Mouse (Mus musculus) liver, adult 2 months (tissue): ENCODE data around the gene Pdzk1. TPM values are rescaled to one million over a fixed set of nuclear protein-coding genes. Genes with fewer than 3 reads are reported as not detected.

Experiments
- DNase-seq: peaks from one replicate; pipeline ENCODE4 v3.0.0-alpha.2; 2011; ENCODE audit warnings: low read depth, low spot score; ENCODE audit errors: extremely low read depth
- H3K27ac ChIP-seq: fragments of 200-500 bp; replicated peaks from 2 replicates; pipeline ENCODE4 v1.5.1; 2012; ENCODE audit warnings: low read depth, mild to moderate bottlenecking, control low read depth, inconsistent platforms, low read length; ENCODE audit not compliant: insufficient read depth
- H3K27me3 ChIP-seq: fragments of 200-500 bp; 2 replicates; pipeline ENCODE4 v1.6.1; 2012; ENCODE audit warnings: mild to moderate bottlenecking, moderate library complexity, low read length, inconsistent platforms; ENCODE audit not compliant: control insufficient read depth, insufficient read depth
- H3K36me3 ChIP-seq: fragments of 200-500 bp; 2 replicates; pipeline ENCODE4 v1.6.1; 2012; ENCODE audit warnings: low read length, inconsistent platforms; ENCODE audit not compliant: control insufficient read depth, insufficient read depth
- H3K4me1 ChIP-seq: fragments of 200-500 bp; 2 replicates; pipeline ENCODE4 v1.6.1; 2011; ENCODE audit warnings: low read length; ENCODE audit not compliant: control insufficient read depth, insufficient read depth
- H3K4me3 ChIP-seq: fragments of 200-500 bp; 2 replicates; pipeline ENCODE4 v1.5.1; 2011; ENCODE audit warnings: low read depth, mild to moderate bottlenecking, control low read depth, low read length, moderate library complexity; ENCODE audit not compliant: insufficient read depth
- H3K79me2 ChIP-seq: fragments of 200-500 bp; 2 replicates; pipeline ENCODE4 v1.6.1; 2012; ENCODE audit warnings: inconsistent platforms, mild to moderate bottlenecking, low read length, moderate library complexity; ENCODE audit not compliant: control insufficient read depth, insufficient read depth
- H3K9ac ChIP-seq: fragments of 200-500 bp; 2 replicates; pipeline ENCODE4 v1.6.1; 2012; ENCODE audit warnings: low read depth, mild to moderate bottlenecking, control low read depth, inconsistent platforms, low read length
- CTCF ChIP-seq: fragments of 200-500 bp; IDR thresholded peaks from 2 replicates; pipeline ENCODE4 v1.5.1; 2011; ENCODE audit warnings: low read depth, low read length, control low read depth
- POLR2A ChIP-seq: fragments of 200-500 bp; IDR thresholded peaks from 2 replicates; pipeline ENCODE4 v1.6.1; 2011; ENCODE audit warnings: low read length, control low read depth; ENCODE audit not compliant: insufficient read depth; ENCODE audit errors: extremely low read depth
- WGBS: fragments of 180-500 bp; shearing (Covaris S2); methylation state at CpG from one replicate; pipeline ENCODE4 v1.1.7; 2018; 5-methylcytosine and 5-hydroxymethylcytosine counted together
- polyA plus RNA-seq: library from polyadenylated mRNA; depleted of rRNA; stranded (reverse); fragments of >200 nt; gene quantifications from 2 replicates; pipeline ENCODE4 v1.2.3, GENCODE M21; 2012
- total RNA-seq: library from RNA; depleted of rRNA; stranded (reverse); fragments of >200 nt; gene quantifications from 2 replicates; pipeline ENCODE4 v1.2.3, GENCODE M21; 2014

Pdzk1 gene
- total and polyA plus RNA-seq, 2 experiments = 20.1 to 60.4 TPM

GRCm38 (mm10) chr3:96849168-96849727 is 20.2 kb downstream of the Pdzk1 start:
- Histone ChIP-seq H3K4me3 (no peak overlapping the region), H3K36me3 (peaks cover 11% of the 10 kb centered on the region; the same call in 1 of the 2 replicates), H3K79me2 (peaks cover 5% of the 10 kb centered on the region; the same call in 1 of the 2 replicates), H3K9ac (no peak overlapping the region), H3K27ac (no peak overlapping the region), H3K4me1 (peaks cover 12% of the 10 kb centered on the region), H3K27me3 (no peaks in the 10 kb centered on the region)
- DNase-seq = peak; percentile 55
- 36% methylated on average over 2 of the region's 2 CpGs for WGBS
- no peak for TF ChIP-seq POLR2A
- TF ChIP-seq CTCF = no peak

- Histone ChIP-seq H3K36me3 (peaks cover 23% of the 10 kb centered on the region), H3K79me2 (peaks cover 3% of the 10 kb centered on the region; the same call in 1 of the 2 replicates), H3K9ac (no peak overlapping the region), H3K27me3 (no peaks in the 10 kb centered on the region), H3K4me3 (no peak overlapping the region), H3K27ac (no peak overlapping the region), H3K4me1 (no peaks in the 10 kb centered on the region)
- TF ChIP-seq CTCF = no peak
- no peak for TF ChIP-seq POLR2A
- DNase-seq = no peak
- WGBS = 72% methylated on average over 6 of the region's 6 CpGs
These were observed 23.5 kb downstream of the Pdzk1 start for GRCm38 (mm10) chr3:96852561-96852960.

- Histone ChIP-seq H3K36me3 (peaks cover 30% of the 10 kb centered on the region), H3K4me1 (no peaks in the 10 kb centered on the region), H3K9ac (no peak overlapping the region), H3K79me2 (no peaks in the 10 kb centered on the region), H3K4me3 (no peak overlapping the region), H3K27me3 (no peaks in the 10 kb centered on the region), H3K27ac (no peak overlapping the region)
- WGBS = 92% methylated on average over 4 of the region's 4 CpGs
- TF ChIP-seq CTCF = no peak
- no peak for TF ChIP-seq POLR2A
- no peak for DNase-seq
These were observed 25.3 kb downstream of the Pdzk1 start for GRCm38 (mm10) chr3:96854376-96854775.

GRCm38 (mm10) chr3:96855833-96856232 is 26.7 kb downstream of the Pdzk1 start:
- Histone ChIP-seq H3K4me3 (no peak overlapping the region), H3K9ac (no peak overlapping the region), H3K27ac (no peak overlapping the region), H3K79me2 (no peaks in the 10 kb centered on the region), H3K27me3 (no peaks in the 10 kb centered on the region), H3K4me1 (no peaks in the 10 kb centered on the region), H3K36me3 (peaks cover 30% of the 10 kb centered on the region)
- no peak for DNase-seq
- TF ChIP-seq POLR2A (no peak), CTCF (no peak)
- 86% methylated on average over 3 of the region's 3 CpGs for WGBS

GRCm38 (mm10) chr3:96860498-96860897 is 31.4 kb downstream of the Pdzk1 start:
- Histone ChIP-seq H3K4me1 (no peaks in the 10 kb centered on the region), H3K36me3 (peaks cover 19% of the 10 kb centered on the region), H3K27me3 (no peaks in the 10 kb centered on the region), H3K27ac (no peak overlapping the region), H3K4me3 (no peak overlapping the region), H3K79me2 (no peaks in the 10 kb centered on the region), H3K9ac (no peak overlapping the region)
- TF ChIP-seq POLR2A (no peak), CTCF (no peak)
- WGBS = 96% methylated on average over 5 of the region's 5 CpGs
- no peak for DNase-seq

DNA sequence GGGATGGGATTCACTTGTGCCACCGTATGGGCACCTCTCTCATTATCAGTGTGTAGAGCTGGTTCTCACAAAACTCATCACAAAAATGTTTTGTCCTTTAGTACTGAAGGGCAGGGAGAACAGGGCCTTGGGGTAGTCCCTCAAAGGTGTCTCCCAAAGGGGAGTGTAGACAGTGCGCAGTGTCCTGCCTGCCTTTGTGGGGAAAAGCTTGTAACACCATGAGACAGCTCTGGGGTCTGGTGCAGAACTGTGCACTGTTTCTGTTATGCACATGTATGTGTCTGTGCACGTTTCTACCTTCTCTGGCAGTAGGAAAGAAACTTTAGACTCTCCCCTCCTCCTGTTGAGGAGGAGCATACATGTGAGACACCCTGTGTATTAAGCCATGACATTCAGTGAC is 38.8 kb downstream of the Pdzk1 start:
- TF ChIP-seq CTCF (no peak), POLR2A (no peak)
- Histone ChIP-seq H3K9ac (no peak overlapping the region), H3K36me3 (peaks cover 21% of the 10 kb centered on the region; the same call in 1 of the 2 replicates), H3K4me3 (no peak overlapping the region), H3K27me3 (no peaks in the 10 kb centered on the region), H3K4me1 (no peaks in the 10 kb centered on the region), H3K79me2 (no peaks in the 10 kb centered on the region), H3K27ac (no peak overlapping the region)
- DNase-seq = no peak
- WGBS = 86% methylated on average over 3 of the region's 3 CpGs
